Mouse (Mus musculus) ovary, postnatal 10 days (tissue): ENCODE data around the gene St8sia2.
"Not testable (repeated sequence)": the region's sequence is repeated elsewhere in the genome, so short reads cannot be mapped to it uniquely, and the experiment has no call there.

Source experiments
- DNase-seq: peaks from one replicate; pipeline ENCODE4 v3.0.0; 2022; ENCODE audit warnings: low spot score

Gene St8sia2

DNA sequence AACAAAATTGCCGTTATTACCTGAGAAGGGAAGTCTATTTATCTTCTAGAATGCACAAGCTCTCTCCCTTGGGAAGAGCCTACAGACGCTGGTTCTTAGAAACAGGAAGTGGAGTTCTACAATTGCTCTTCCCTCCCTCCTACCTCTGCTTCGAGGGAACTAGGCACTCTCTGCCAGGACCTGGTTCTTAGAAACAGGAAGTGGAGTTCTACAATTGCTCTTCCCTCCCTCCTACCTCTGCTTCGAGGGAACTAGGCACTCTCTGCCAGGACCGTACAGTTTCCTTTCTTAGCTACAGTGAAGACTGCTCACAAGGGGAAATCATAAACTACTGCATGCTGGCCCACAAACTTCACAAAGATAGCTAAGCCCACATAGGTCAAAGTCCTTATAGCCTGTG, 41.3 kb downstream of the St8sia2 start:
- DNase-seq: not testable (repeated sequence)

- DNase-seq: no peak
Measured at GRCm38 (mm10) chr7:73965164-73965563, 48.3 kb downstream of the St8sia2 start.

- DNase-seq: no peak
Measured at GRCm38 (mm10) chr7:73962431-73962830, 51.1 kb downstream of the St8sia2 start.

GRCm38 (mm10) chr7:73954441-73954840, 59.0 kb downstream of the St8sia2 start:
- DNase-seq: no peak

GRCm38 (mm10) chr7:73953131-73953530, 60.4 kb downstream of the St8sia2 start:
- no peak for DNase-seq

GRCm38 (mm10) chr7:73941640-73942039, 71.8 kb downstream of the St8sia2 start:
- DNase-seq: no peak

- no peak for DNase-seq
Measured at GRCm38 (mm10) chr7:73939236-73939635, 74.3 kb downstream of the St8sia2 start.

DNA sequence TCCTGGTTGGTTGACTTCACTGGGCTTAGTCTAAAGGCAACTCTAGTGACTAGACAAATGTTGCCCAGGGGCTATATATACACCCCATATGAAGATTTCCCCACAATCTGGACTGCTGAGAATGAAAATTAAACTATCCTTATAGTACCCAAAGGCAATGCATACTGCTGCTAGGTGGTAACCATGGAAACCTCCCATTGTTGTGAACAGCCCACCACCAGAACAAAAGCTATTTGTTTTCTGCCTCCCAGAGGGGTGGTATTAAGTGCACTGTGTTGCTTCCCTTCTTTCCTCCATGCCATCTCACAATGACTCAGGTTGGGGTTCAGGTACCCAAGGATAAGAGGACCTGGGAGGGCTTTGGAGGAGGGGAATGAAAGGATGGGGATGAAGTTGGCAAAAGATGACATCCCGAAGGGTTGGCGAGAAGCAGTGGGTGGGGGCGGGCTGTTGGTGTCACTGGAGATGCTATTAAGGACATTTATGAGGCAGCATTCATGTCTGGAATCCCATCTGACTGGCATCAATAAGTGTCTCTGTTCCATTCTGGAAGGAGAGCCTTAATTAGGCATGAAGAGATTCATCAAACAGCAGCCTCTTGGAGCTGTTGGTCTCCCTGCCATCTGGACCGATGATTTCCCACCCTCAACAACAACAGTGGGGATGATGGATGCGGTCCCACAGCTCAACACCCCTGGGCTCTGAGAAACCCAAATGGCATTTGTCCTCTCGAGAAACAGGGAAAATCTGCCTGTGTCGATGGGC, 75.3 kb downstream of the St8sia2 start:
- no peak for DNase-seq

GRCm38 (mm10) chr7:73936119-73936518, 77.4 kb downstream of the St8sia2 start:
- no peak for DNase-seq

- DNase-seq: no peak
Measured at GRCm38 (mm10) chr7:73935703-73936102, 77.8 kb downstream of the St8sia2 start.

DNA sequence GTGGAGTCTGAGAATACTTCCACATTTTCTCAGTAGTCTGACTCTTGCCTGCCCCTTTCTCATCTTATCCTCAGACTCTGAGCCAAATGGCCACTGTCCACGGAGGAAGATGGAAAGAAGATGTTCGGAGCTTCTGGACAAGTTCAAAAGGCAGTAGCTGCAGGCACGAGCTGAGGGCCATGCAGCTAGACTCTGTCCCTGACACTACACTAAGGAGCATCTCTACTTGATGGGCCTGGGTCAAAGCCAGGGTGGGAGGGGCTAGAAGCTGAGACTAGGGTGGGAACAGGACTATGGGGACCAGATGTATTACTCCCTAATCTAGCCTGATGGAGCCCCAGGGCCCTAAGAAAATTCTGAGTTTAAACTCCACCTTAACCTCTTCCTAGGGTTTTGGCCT, 80.5 kb downstream of the St8sia2 start:
- no peak for DNase-seq

- no peak for DNase-seq
Measured at GRCm38 (mm10) chr7:73920921-73921485, 92.5 kb downstream of the St8sia2 start.

GRCm38 (mm10) chr7:73917633-73918311, 95.7 kb downstream of the St8sia2 start:
- DNase-seq: no peak

GRCm38 (mm10) chr7:73911899-73912298, 101.6 kb downstream of the St8sia2 start:
- no peak for DNase-seq

DNA sequence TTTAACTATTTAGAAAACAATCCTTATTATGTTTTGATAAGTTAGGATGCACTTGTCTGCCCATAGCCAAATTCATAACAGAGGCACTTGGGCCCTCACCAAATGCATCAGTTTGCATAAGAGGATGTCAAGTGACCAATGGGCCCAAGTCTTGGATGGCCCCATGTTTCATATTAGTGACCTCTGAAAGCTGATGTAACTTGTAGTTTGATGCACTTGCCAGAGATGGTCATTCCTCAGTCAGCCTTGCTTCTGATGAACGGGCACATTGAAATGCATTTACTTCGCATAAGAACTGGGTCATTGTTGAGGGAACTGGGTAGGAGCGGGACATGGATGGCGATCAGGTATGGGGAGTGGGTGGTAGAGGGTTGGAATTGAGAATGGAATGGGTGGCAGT, 102.6 kb downstream of the St8sia2 start:
- no peak for DNase-seq

DNA sequence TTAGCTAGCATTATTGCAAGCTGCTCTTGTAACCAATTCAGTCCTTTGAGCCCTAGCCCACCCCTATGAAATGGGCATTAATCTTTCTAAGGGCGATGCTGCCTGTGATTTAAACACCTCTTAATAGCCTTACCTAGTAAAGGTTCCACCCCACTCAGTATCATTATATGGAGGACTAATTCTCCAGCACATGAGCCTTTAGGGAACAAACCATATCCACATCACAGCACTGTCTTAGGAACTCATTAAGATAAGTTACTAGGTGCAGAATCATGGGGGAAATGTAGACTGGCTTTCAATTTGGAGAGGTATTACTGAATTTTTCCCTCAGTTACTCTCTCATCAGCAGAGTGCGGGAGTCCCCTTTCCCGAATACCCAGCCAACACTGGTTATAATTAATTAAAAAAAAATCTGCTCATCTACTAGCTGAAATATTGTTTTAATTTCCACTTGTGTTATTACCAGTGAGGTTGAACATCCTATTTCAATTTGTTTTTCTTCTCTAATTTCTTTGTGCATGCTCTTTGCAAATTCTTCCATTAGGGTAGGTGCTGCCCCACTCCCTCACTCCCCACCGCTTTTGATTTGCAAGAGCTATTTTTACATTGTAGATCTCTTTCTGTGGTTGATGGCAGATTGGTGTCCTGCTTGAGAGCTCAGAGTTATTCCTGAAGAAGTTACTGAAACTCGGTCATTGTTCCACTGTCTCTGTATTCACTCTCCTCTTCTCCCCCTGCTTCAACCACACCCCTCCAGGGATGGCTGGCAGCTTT, 103.9 kb downstream of the St8sia2 start:
- no peak for DNase-seq

- DNase-seq: no peak
Measured at GRCm38 (mm10) chr7:73894506-73894905, 119.0 kb downstream of the St8sia2 start.

DNA sequence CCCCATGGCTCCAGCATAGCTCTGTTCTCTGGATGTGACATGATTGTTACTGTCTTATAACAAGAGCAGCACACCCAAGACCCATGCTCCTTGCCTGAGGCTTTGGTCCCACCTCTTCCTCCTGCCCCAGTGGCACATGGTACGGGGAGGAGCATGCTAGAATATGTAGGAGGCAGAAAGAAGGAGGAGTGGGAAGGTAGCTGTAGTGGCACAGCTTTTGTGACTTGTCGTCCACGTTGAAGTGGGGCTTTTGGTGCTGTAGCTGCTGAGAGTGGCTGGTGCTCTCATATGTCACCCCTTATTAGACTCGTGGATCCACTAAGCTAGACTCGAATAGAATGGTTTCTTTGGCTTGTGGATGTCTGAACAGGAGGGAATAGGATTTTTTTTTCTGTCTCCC, 121.7 kb downstream of the St8sia2 start:
- DNase-seq: no peak

- no peak for DNase-seq
Measured at GRCm38 (mm10) chr7:73890891-73891610, 122.4 kb downstream of the St8sia2 start.

- no peak for DNase-seq
Measured at GRCm38 (mm10) chr7:73890466-73890865, 123.0 kb downstream of the St8sia2 start.
